Mouse (Mus musculus): Measurements from ENCODE around the gene Cdc6.
A peak's percentile ranks its signal among the peaks of the same experiment; 100 is the strongest.

Gene Cdc6

DNA sequence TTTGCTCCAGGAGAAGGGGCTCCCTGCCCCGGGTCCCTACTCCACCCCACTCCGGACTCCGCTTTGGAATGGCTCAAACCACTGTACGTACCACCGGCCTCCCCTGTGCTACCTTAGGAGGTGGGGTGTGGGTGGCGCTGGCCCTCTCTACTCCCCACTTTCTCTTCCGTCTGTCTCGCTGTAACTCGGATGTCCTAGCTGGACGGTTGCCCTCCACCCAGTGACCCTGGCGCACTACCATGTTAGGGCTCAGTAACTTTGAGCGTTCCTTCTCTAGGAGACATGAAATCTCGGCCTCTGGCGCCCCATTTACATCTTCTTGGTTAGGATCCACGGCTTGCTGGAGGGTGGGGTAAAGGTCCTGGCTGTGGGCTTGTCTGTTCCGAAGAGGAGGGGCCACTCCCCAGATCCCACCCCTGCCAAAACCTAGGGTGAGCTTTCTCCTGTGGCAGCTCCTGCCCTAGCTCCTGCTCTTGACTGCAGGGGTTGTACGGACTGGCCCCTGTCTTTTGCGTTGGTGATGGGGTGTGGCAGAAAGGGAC is 53.5 kb downstream of the Cdc6 start:
- peak in 1 of 2 experiments; percentile 30 for DNase-seq (ENCODE audit: low spot score in 2 of 2)

GRCm38 (mm10) chr11:98961766-98962165 is 54.2 kb downstream of the Cdc6 start:
- peak in 1 of 2 experiments; percentile 52 for DNase-seq (ENCODE audit: low spot score in 2 of 2)

DNA sequence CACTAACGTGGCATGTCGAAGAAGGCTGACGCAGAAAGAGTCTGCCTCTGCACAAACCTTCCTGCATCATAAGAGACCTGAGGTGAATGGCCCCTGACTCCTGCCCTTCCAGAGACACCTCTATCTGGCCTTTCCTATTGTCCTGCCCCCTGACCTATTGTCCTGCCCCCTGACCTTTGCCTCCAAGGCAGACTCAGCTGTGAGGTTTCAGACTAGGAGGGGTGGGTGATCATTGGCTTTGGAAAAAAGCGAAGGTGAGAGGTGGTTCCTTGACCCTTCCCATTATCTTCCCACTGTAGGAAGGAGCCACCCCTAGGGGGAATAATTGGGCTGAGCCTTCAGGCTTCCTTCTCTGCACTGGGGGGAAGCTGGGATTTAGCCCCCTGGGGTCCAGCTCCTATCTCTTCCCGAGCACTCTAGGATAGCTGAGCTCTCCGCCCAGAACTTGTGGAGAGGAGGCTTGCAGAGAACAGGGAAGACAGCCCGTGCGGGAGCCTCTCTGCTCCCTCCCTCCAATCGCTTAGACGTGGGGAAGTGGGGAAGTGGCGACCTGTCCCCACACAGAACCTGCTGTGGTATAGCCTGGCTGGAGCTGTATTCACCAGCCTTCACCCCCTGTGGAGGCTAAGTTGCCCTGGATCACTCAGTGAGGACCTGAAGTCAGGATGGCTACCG is 55.0 kb downstream of the Cdc6 start:
- DNase-seq (ENCODE audit: low spot score in 2 of 2) = peak in 1 of 2 experiments; percentile 19

DNA sequence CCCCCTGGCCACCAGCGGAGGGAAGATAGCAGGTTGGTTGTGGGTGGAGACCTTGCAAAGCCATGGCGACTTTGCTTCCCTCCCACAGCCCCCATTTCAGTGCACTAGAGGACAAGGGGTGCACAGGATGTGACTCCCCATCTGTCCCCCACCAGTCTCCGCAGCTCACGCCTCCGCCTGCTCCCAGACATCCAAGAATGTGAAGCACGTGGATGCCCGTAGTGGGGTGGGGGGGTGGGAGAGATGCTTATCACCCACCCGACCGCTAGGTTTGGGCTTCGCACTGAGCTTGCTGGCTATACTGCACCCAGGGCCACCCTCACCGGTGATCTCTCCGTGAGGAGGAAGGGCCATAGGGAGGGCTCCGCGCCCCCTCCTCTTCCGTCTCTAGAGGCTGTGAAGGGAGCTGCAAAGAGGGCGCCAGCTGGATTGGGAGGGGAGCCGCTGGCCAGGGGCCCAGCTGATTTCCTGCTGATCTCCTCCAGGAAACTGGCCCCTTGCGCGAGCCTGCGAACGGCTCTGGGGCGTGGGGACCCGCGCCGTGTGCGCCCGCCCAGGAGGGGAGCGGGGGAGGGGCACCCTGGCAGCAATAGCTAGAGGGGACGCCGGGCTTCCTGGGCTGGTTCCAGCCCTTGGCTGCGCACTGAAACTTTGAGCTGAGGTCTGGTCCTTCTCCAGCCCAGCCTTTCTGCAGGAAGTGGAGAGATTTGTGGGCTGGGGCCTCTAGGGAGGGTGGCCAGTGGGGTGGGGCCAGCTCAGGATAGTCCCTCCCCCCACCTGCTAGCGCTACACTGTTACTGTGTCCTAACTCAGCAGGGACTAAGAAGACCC is 55.8 kb downstream of the Cdc6 start:
- peak in 1 of 2 experiments; percentile 66 for DNase-seq (ENCODE audit: low spot score in 2 of 2)

DNA sequence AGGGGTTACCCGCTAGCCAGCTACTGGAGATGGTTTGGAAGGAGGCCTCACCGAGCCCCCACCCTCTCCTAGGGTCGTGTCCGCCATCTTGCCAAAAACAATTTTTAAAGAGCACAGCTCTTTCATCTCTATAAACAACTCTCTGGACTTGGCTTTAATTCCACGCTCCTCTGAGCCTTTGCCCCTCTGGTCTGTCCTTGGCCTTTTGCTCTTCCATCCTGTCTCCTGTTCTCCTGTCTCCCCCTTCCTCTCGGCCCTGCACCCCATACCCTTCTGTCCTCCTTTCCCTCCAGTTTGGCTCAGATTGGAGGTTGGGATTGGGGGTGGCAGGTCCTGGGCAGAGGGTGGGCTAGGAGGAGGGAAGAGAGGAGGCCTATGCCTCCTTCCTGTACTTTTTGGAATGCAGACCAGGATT is 56.6 kb downstream of the Cdc6 start:
- peak in 1 of 2 experiments; percentile 13 for DNase-seq (ENCODE audit: low spot score in 2 of 2)

DNA sequence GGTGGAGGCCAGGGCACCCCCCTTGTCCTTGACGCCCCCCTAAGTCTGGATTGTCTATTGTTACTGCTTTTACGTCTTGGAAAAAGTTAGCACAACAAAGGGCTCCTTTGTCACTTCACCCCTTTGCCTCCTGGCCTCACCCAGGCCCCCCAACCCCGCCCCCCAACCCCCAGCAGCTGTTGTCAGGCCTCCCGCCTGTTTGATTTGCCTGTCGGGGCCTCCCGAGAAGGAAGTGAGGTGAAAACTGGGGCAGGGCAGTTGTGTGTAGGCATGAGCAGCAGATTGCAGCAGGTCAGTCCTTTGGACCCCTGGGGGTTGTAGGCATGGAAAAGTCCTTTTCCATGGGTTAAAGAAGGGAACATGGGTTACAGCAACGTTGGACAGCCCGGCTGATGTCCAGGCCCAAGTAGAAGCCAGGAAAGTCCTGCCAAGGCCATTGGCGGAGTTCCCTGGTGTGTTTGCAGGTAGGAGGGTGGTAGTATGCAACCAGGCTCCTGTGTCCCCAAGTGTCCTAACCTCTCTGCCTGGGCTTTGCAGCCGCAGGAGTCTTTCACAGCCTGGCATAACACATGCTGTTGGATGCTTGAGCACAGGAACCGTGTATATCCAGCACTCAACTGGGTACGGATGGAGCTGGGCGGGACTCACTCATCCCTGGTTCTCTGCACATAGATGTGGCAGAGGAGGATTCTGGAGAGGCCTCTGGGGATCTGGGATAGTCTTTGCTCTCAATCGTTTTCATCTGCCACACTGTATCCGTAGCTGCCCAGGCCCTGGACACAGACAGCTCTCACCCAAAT is 57.2 kb downstream of the Cdc6 start:
- DNase-seq (ENCODE audit: low spot score in 2 of 2) = peak in 1 of 2 experiments; percentile 25

DNA sequence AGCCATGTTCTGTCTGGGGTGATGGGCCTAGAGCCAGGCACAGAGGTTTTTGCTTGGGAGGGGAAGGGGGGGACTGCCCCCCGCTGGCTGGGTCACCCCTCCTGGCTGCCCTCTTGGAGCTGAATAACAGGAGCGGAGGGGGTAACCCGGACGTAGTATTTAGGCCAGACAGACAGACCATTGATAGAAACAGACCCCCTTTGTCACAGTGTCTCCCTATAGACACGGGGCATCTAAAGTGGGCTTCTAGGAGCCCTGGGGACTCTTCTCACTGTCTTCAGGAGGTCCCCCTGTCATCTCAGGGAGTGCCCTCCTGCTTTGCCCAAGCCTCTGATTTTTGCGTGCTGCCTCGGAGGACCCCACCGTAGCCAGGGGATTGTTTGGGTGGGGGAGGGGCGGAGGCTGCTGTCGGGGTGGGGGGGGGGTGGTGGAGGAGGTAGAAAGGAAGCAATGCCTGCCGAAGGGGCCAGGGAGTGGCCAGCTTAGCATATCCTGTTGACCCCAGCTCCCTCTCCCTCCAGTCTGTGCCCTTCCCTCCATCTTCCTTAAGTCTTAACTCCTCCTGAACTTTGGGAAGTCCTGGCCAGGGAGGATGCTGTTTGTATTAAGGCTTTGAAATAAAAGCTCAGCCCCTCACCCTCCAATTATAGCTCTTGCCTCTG is 57.9 kb downstream of the Cdc6 start:
- peak in 1 of 2 experiments; percentile 12 for DNase-seq (ENCODE audit: low spot score in 2 of 2)

- peak in 1 of 2 experiments; percentile 32 for DNase-seq (ENCODE audit: low spot score in 2 of 2)
Measured at GRCm38 (mm10) chr11:98966499-98967141, 59.0 kb downstream of the Cdc6 start.

DNA sequence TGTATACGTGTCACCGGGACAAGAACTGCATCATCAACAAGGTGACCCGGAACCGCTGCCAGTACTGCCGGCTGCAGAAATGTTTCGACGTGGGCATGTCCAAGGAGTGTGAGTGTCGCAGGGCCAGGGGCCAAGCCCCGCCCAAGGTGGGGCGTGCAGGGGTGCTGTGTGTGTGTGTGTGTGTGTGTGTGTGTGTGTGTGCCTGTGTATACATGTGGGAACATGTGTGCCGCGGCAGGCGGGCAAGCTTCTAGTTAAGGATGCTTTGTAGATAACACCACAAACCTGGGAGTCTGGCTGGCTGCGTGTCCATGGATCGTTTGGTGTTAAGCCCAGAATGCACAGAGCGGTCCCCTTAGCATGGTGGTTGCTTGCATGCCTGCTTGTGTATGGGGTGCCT is 60.5 kb downstream of the Cdc6 start:
- peak in 1 of 2 experiments; percentile 13 for DNase-seq (ENCODE audit: low spot score in 2 of 2)

GRCm38 (mm10) chr11:98968716-98969495 is 61.3 kb downstream of the Cdc6 start:
- DNase-seq (ENCODE audit: low spot score in 2 of 2) = no peak

GRCm38 (mm10) chr11:98969496-98969927 is 61.9 kb downstream of the Cdc6 start:
- no peak for DNase-seq (ENCODE audit: low spot score in 2 of 2)

GRCm38 (mm10) chr11:98970191-98970925 is 62.8 kb downstream of the Cdc6 start:
- no peak for DNase-seq (ENCODE audit: low spot score in 2 of 2)

GRCm38 (mm10) chr11:98971316-98972031 is 63.9 kb downstream of the Cdc6 start:
- DNase-seq (ENCODE audit: low spot score in 2 of 2) = no peak

GRCm38 (mm10) chr11:98972215-98972614 is 64.6 kb downstream of the Cdc6 start:
- DNase-seq (ENCODE audit: low spot score in 2 of 2) = peak; percentile 78 to 90

DNA sequence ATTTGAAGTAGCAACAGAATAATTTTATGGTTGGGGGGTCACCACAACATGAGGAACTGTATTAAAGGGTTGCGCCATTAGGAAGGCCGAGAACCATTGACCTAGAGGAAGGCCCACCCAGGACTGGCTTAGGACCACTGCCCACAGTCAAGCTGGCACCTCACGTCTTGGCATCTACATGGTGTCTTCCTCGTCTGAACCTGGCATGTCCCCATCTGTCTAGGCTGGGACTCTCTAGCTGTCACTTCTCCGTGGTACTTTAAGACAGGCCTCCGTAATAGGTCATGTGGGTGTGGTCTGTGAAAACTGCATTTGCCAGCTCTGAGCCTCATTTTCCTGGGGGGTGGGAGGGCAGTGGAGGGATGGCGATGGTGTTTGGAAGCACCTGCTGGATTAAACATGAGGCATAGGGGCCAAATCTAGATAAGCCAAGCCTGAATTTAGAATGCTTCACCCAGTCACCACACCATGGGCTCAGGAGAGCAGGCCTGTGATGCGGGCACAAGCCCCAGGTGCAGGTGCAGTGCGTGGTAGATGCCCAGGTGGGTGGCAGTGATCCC is 65.3 kb downstream of the Cdc6 start:
- no peak for DNase-seq (ENCODE audit: low spot score in 2 of 2)
